Mouse (Mus musculus) myocyte (in vitro differentiated cells): ENCODE data around the gene Gm3285. TPM values are rescaled to one million over a fixed set of nuclear protein-coding genes. Genes with fewer than 3 reads are reported as not detected.

Experiments used
- H3K27me3 ChIP-seq: one replicate; pipeline ENCODE4 v1.6.1; 2011; ENCODE audit not compliant: control insufficient read depth, insufficient read depth, insufficient read length
- H3K36me3 ChIP-seq: one replicate; pipeline ENCODE4 v1.6.1; 2011; ENCODE audit not compliant: control insufficient read depth, insufficient read depth
- H3K4me2 ChIP-seq: one replicate; pipeline ENCODE4 v1.6.1; 2011; ENCODE audit warnings: low read depth, control low read depth
- H3K4me3 ChIP-seq: one replicate; pipeline ENCODE4 v1.5.1; 2011; ENCODE audit warnings: mild to moderate bottlenecking, control low read depth, moderate library complexity
- H3K79me2 ChIP-seq: one replicate; pipeline ENCODE4 v1.6.1; 2011; ENCODE audit not compliant: control insufficient read depth, insufficient read depth
- H3ac ChIP-seq: one replicate; pipeline ENCODE4 v1.6.1; 2011; ENCODE audit not compliant: control insufficient read depth, insufficient read length
- CEBPB ChIP-seq: IDR thresholded peaks from 2 replicates; pipeline ENCODE4 v1.6.1; 2011; ENCODE audit warnings: mild to moderate bottlenecking, moderate library complexity; ENCODE audit not compliant: poor library complexity, insufficient read depth, severe bottlenecking
- E2F4 ChIP-seq: IDR thresholded peaks from one replicate; pipeline ENCODE4 v1.6.1; 2011; ENCODE audit warnings: mild to moderate bottlenecking, control low read depth, moderate library complexity; ENCODE audit not compliant: insufficient read depth
- MAX ChIP-seq: IDR thresholded peaks from one replicate; pipeline ENCODE4 v1.6.1; 2011; ENCODE audit warnings: low read depth, mild to moderate bottlenecking, control low read depth
- MYOD1 ChIP-seq, 3 experiments: IDR thresholded peaks; one replicate each; pipeline ENCODE4 v1.6.1; 2011; ENCODE audit warnings: control low read depth in 2 of 3, low read depth in 2 of 3, mild to moderate bottlenecking in 2 of 3, moderate library complexity in 1 of 3; ENCODE audit not compliant: insufficient read length in 2 of 3, control insufficient read depth in 1 of 3
- MYOG ChIP-seq, 3 experiments: IDR thresholded peaks; one replicate each; pipeline ENCODE4 v1.6.1; 2011; ENCODE audit warnings: control low read depth in 2 of 3, low read depth in 2 of 3, mild to moderate bottlenecking in 2 of 3; ENCODE audit not compliant: insufficient read length in 2 of 3, control insufficient read depth in 1 of 3, insufficient read depth in 1 of 3
- POLR2A ChIP-seq: IDR thresholded peaks from one replicate; pipeline ENCODE4 v1.6.1; 2011; ENCODE audit warnings: low read depth, mild to moderate bottlenecking, control low read depth, moderate library complexity; ENCODE audit not compliant: insufficient read length
- POLR2AphosphoS2 ChIP-seq: IDR thresholded peaks from one replicate; pipeline ENCODE4 v1.6.1; 2011; ENCODE audit warnings: low read depth, control low read depth; ENCODE audit not compliant: insufficient read length
- REST ChIP-seq: IDR thresholded peaks from one replicate; pipeline ENCODE4 v1.6.1; 2011; ENCODE audit warnings: mild to moderate bottlenecking, control low read depth, moderate library complexity; ENCODE audit not compliant: insufficient read depth, insufficient read length
- SRF ChIP-seq: IDR thresholded peaks from one replicate; pipeline ENCODE4 v1.6.1; 2011; ENCODE audit warnings: low read depth; ENCODE audit not compliant: control insufficient read depth, insufficient read length
- TCF12 ChIP-seq: IDR thresholded peaks from one replicate; pipeline ENCODE4 v1.6.1; 2011; ENCODE audit warnings: mild to moderate bottlenecking, control low read depth; ENCODE audit not compliant: poor library complexity, insufficient read depth, severe bottlenecking
- TCF3 ChIP-seq: IDR thresholded peaks from one replicate; pipeline ENCODE4 v1.6.1; 2011; ENCODE audit warnings: low read depth, control low read depth; ENCODE audit not compliant: insufficient read length
- USF1 ChIP-seq: IDR thresholded peaks from one replicate; pipeline ENCODE4 v1.6.1; 2011; ENCODE audit warnings: low read depth, mild to moderate bottlenecking, control low read depth, moderate library complexity
- polyA plus RNA-seq: library from polyadenylated mRNA; unstranded; fragments of >200 nt; fragmentation: generic; extraction: Trizol; gene quantifications from one replicate; pipeline ENCODE4 v1.2.1, GENCODE M21; 2012; ENCODE audit warnings: missing spikeins

Gene Gm3285
- polyA plus RNA-seq, 1 experiment: not detected

DNA sequence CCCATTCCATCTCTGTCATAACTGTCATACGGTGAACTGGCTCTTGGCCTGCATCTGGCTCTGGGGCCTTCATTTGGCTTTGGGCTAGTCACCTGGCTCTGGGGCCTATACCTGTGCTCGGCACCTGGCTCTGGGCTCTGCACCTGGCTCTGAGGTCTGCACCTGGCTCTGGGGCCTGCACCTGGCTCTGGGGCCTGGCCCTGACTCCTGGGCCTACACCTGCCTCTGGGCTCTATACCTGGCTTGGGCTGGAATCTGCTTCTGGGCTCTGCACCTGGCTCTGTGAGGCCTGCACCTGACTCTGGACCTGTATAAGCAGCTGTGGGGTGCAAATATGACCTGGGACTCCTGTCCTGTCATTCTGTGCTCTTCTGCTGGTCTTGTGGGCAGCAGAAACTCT lies 14.2 kb upstream of the Gm3285 start:
- Histone ChIP-seq H3K79me2 (no peaks in the 10 kb centered on the region), H3K4me2 (no peak overlapping the region), H3K27me3 (no peaks in the 10 kb centered on the region), H3ac (no peak overlapping the region), H3K4me3 (no peak overlapping the region), H3K36me3 (no peaks in the 10 kb centered on the region)
- no peak for TF ChIP-seq TCF3
- TF ChIP-seq USF1: no peak
- no peak for TF ChIP-seq POLR2AphosphoS2
- TF ChIP-seq REST: no peak
- no peak for TF ChIP-seq TCF12
- TF ChIP-seq E2F4: no peak
- no peak for TF ChIP-seq SRF
- no peak for TF ChIP-seq CEBPB
- no peak for TF ChIP-seq MAX
- TF ChIP-seq MYOD1 (IDR thresholded peaks at IDR 0.05; ENCODE audit: control insufficient read depth in 1 of 3, insufficient read length in 2 of 3, low read depth in 2 of 3): no peak
- no peak for TF ChIP-seq MYOG (IDR thresholded peaks at IDR 0.05; ENCODE audit: control insufficient read depth in 1 of 3, insufficient read depth in 1 of 3, insufficient read length in 2 of 3, low read depth in 2 of 3)
- no peak for TF ChIP-seq POLR2A

DNA sequence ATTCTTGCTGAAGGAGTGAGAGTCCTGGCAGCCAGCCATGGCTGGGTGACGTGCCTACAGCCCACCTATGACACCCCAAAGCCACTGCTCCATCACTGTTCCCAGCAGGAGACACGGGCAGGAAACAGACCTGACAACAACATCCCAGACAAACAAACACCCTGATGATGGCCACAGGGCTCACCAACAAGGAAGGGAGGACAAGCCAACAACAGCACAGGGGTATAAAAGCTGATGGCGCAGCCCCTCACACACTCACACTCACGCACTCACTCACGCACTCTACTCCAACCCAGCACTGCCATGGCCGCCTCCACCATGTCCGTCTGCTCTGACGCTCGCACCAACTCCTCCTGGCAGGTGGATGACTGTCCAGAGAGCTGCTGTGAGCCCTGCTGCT lies 9.2 kb upstream of the Gm3285 start, which contains the start of gene Gm10318:
TSS of gene Gm10318 (plus strand) at position 301 of the 400 bp plus-strand sequence.
- Histone ChIP-seq H3K4me2 (no peak within 1 kb of the TSS), H3K4me3 (no peak within 1 kb of the TSS), H3K79me2 (no peaks in the 10 kb centered on the region), H3K27me3 (peaks cover 13% of the 10 kb centered on the region), H3K36me3 (no peaks in the 10 kb centered on the region), H3ac (no peak within 1 kb of the TSS)
- TF ChIP-seq USF1 (no peak), E2F4 (no peak), TCF3 (no peak), TCF12 (no peak), REST (no peak)

DNA sequence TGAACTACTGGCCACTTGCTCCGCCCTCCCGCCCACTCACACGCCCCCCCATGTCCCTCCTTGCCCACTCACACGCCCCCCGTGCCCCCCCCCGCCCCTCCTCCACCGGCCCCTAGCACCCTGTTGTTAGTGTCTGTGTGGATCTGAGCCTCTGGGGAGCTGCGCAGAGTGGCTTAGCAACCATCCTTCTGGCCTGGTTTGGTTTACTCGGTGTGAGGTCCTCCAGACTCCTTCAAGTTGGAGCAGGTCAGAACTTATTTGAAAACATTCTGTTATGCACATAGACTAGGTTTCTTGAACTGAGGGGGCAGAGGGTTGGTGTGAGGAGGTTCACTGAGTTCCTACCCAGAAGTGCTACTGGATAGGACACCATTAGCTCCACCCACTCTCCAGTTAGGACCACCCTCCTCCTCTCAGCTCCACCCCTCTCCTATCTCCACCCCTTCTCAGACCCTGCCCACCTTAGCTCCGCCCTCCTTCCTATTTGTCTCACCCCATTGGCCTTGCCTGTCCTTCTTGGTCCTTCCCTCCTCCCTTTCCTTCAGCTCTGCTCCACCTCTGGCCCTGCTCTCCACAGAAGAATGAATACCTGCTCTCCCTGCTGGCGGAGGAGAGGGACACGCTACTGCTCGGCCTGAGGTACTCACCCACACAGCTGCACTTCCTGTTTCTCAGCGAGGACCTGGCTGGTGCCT lies 2.4 kb downstream of the Gm3285 start:
- no peak overlapping the region for H3K4me3 ChIP-seq
- H3K79me2 ChIP-seq: no peaks in the 10 kb centered on the region
- peaks cover 7% of the 10 kb centered on the region for H3K27me3 ChIP-seq
- H3ac ChIP-seq: no peak overlapping the region
- H3K4me2 ChIP-seq: no peak overlapping the region
- no peaks in the 10 kb centered on the region for H3K36me3 ChIP-seq
- TF ChIP-seq MYOD1 (IDR thresholded peaks at IDR 0.05; ENCODE audit: control insufficient read depth in 1 of 3, insufficient read length in 2 of 3, low read depth in 2 of 3): no peak
- TF ChIP-seq TCF12: no peak
- TF ChIP-seq POLR2A: no peak
- no peak for TF ChIP-seq POLR2AphosphoS2
- TF ChIP-seq SRF: no peak
- TF ChIP-seq MYOG (IDR thresholded peaks at IDR 0.05; ENCODE audit: control insufficient read depth in 1 of 3, insufficient read depth in 1 of 3, insufficient read length in 2 of 3, low read depth in 2 of 3): no peak
- no peak for TF ChIP-seq TCF3
- TF ChIP-seq CEBPB: no peak
- no peak for TF ChIP-seq E2F4
- TF ChIP-seq REST: no peak
- no peak for TF ChIP-seq USF1
- TF ChIP-seq MAX: no peak

DNA sequence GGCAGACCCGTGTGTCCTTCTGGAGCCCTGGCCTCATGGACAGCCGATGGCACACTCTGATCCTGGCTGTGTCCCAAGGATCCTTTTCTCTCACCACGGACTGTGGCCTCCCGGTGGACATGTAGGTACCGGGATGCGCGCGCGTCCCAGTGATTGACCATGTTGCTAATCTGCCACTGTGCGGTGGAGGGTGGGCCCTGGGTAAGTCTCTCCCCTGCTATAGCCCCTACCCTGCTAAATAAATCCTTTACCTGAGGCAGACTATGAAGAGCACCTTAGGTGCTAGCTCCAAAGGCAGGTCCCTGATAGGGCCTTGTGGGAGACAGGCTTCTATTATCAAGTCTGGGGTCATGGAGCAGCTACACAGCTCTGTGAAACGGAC lies 3.0 kb downstream of the Gm3285 start:
- no peak overlapping the region for H3ac ChIP-seq
- no peak overlapping the region for H3K4me3 ChIP-seq
- TF ChIP-seq MYOG (IDR thresholded peaks at IDR 0.05; ENCODE audit: control insufficient read depth in 1 of 3, insufficient read depth in 1 of 3, insufficient read length in 2 of 3, low read depth in 2 of 3) (no peak), POLR2AphosphoS2 (no peak), REST (no peak), MAX (no peak), TCF3 (no peak), TCF12 (no peak), POLR2A (no peak), USF1 (no peak), SRF (no peak), CEBPB (no peak)
- H3K4me2 ChIP-seq: no peak overlapping the region
- no peaks in the 10 kb centered on the region for H3K36me3 ChIP-seq
- H3K79me2 ChIP-seq: no peaks in the 10 kb centered on the region
- peaks cover 7% of the 10 kb centered on the region for H3K27me3 ChIP-seq

DNA sequence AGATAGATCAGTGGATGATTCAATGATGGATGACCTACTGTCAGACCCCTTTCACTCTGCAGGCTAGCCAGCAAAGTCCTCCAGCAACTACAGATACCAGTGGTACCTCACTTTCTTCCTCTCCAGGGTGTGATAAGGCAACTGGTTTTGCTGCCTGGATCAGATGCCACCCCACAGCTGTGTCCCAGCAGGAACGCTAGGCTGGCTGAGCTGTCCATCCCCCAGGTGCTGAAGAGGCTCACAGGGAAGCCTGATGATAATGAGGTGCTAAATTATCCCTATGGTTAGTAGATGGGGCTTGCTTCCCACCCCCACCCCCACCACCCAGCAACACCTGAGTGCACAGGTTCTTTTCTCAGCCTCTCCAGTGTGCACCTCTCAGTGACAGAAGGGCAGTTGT lies 5.8 kb downstream of the Gm3285 start:
- no peak overlapping the region for H3ac ChIP-seq
- no peaks in the 10 kb centered on the region for H3K27me3 ChIP-seq
- no peaks in the 10 kb centered on the region for H3K79me2 ChIP-seq
- H3K4me2 ChIP-seq: no peak overlapping the region
- H3K36me3 ChIP-seq: no peaks in the 10 kb centered on the region
- H3K4me3 ChIP-seq: no peak overlapping the region
- TF ChIP-seq SRF: no peak
- TF ChIP-seq USF1: no peak
- TF ChIP-seq REST: peak; percentile 82
- peak in 1 of 3 experiments; percentile 22 for TF ChIP-seq MYOG (IDR thresholded peaks at IDR 0.05; ENCODE audit: control insufficient read depth in 1 of 3, insufficient read depth in 1 of 3, insufficient read length in 2 of 3, low read depth in 2 of 3)
- TF ChIP-seq MAX: no peak
- TF ChIP-seq E2F4: no peak
- no peak for TF ChIP-seq CEBPB
